Mouse (Mus musculus): ENCODE results near the gene Ppp1r12a.
"Not testable (repeated sequence)": the region's sequence is repeated elsewhere in the genome, so short reads cannot be mapped to it uniquely, and the experiment has no call there.

Ppp1r12a gene

GRCm38 (mm10) chr10:108202126-108202525 is 40.1 kb downstream of the Ppp1r12a start:
- DNase-seq, result no peak

GRCm38 (mm10) chr10:108203440-108203839 is 41.4 kb downstream of the Ppp1r12a start:
- no peak for DNase-seq

- no peak for DNase-seq
Measured at GRCm38 (mm10) chr10:108209396-108209795, 47.4 kb downstream of the Ppp1r12a start.

GRCm38 (mm10) chr10:108224413-108224812 is 62.4 kb downstream of the Ppp1r12a start:
- no peak for DNase-seq

- no peak for DNase-seq
Measured at GRCm38 (mm10) chr10:108237049-108237448, 75.1 kb downstream of the Ppp1r12a start.

- DNase-seq, result peak; percentile 22
Measured at GRCm38 (mm10) chr10:108239061-108239460, 77.1 kb downstream of the Ppp1r12a start.

GRCm38 (mm10) chr10:108250710-108251109 is 88.7 kb downstream of the Ppp1r12a start:
- DNase-seq, result no peak

GRCm38 (mm10) chr10:108251181-108251580 is 89.2 kb downstream of the Ppp1r12a start:
- no peak for DNase-seq

GRCm38 (mm10) chr10:108255812-108256376 is 93.9 kb downstream of the Ppp1r12a start:
- no peak for DNase-seq

- no peak for DNase-seq
Measured at GRCm38 (mm10) chr10:108260931-108261330, 98.9 kb downstream of the Ppp1r12a start.

GRCm38 (mm10) chr10:108264641-108265040 is 102.6 kb downstream of the Ppp1r12a start:
- no peak for DNase-seq

- DNase-seq, result no peak
Measured at GRCm38 (mm10) chr10:108271201-108271600, 109.2 kb downstream of the Ppp1r12a start.

- DNase-seq, result no peak
Measured at GRCm38 (mm10) chr10:108276678-108277077, 114.7 kb downstream of the Ppp1r12a start.

- DNase-seq, result no peak
Measured at GRCm38 (mm10) chr10:108277198-108277597, 115.2 kb downstream of the Ppp1r12a start.

GRCm38 (mm10) chr10:108281099-108281498 is 119.1 kb downstream of the Ppp1r12a start:
- DNase-seq, result not testable (repeated sequence)

- no peak for DNase-seq
Measured at GRCm38 (mm10) chr10:108282351-108282750, 120.4 kb downstream of the Ppp1r12a start.

GRCm38 (mm10) chr10:108283418-108283817 is 121.4 kb downstream of the Ppp1r12a start:
- no peak for DNase-seq

GRCm38 (mm10) chr10:108283837-108284236 is 121.8 kb downstream of the Ppp1r12a start:
- DNase-seq, result no peak

GRCm38 (mm10) chr10:108284445-108284844 is 122.5 kb downstream of the Ppp1r12a start:
- no peak for DNase-seq

- DNase-seq, result no peak
Measured at GRCm38 (mm10) chr10:108284977-108285376, 123.0 kb downstream of the Ppp1r12a start.

- no peak for DNase-seq
Measured at GRCm38 (mm10) chr10:108286658-108287437, 124.9 kb downstream of the Ppp1r12a start.

- DNase-seq, result no peak
Measured at GRCm38 (mm10) chr10:108287438-108287801, 125.4 kb downstream of the Ppp1r12a start.

- no peak for DNase-seq
Measured at GRCm38 (mm10) chr10:108290046-108290445, 128.1 kb downstream of the Ppp1r12a start.

- DNase-seq, result no peak
Measured at GRCm38 (mm10) chr10:108291688-108292471, 129.9 kb downstream of the Ppp1r12a start.
